ENCODE assay signal across 30 mouse cellular contexts in the genomic region with DNA sequence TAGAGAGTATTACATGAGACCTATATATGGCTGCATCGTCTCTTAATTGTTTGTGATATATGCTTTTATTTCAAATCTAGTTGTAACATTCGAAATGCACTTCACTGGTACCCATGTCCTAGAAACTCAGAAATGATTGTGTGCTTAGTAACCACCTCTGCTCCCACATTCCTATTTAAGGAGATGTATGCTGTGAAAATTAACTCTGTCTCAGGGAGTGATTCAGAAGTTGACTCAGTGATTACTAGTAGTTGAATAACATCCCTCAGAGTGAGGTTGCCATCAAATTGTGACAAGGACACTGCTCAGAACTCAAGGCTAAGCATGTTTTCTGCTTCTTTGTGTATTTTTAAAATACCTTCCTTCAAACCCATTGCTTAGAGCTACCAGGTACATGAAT.
DNase-seq lines count a peak whose midpoint lies in the region; ATAC-seq lines count a peak whose summit lies in the region.
"Had no signal": no experiment of that assay in that cellular context is flagged by ENCODE, and none has a peak within 500 bp of the region (broad histone marks: within the 10 kb centered on the region; RNA-seq: fewer than 3 reads in every experiment).

No protein-coding gene starts in this region.

- no peak overlapping the region for H3K4me2 ChIP-seq in midbrain, embryonic 11.5 days
- H3K4me2 ChIP-seq in kidney, embryonic 16.5 days (replicated peaks; ENCODE audit: low read depth, low read length) = no peak overlapping the region
- H3K4me2 ChIP-seq: embryonic facial prominence, embryonic 12.5 days; embryonic facial prominence, embryonic 15.5 days; forebrain, embryonic 12.5 days; heart, embryonic 12.5 days; heart, embryonic 15.5 days; hindbrain, embryonic 14.5 days had no signal

- no peaks in the 10 kb centered on the region for H3K4me1 ChIP-seq in midbrain, embryonic 11.5 days (ENCODE audit: control insufficient read depth, insufficient read depth, low read length)
- peaks cover 9% of the 10 kb centered on the region for H3K4me1 ChIP-seq in midbrain, embryonic 10.5 days
- no peaks in the 10 kb centered on the region for H3K4me1 ChIP-seq in kidney, embryonic 16.5 days (ENCODE audit: insufficient read depth, low read length)
- H3K4me1 ChIP-seq: embryonic facial prominence, embryonic 12.5 days; embryonic facial prominence, embryonic 15.5 days; heart, embryonic 12.5 days; heart, embryonic 15.5 days had no signal

- no peak overlapping the region for H3K9ac ChIP-seq in midbrain, embryonic 11.5 days (ENCODE audit: low read length)
- no peak overlapping the region for H3K9ac ChIP-seq in kidney, embryonic 16.5 days (replicated peaks; ENCODE audit: low read length)
- H3K9ac ChIP-seq: embryonic facial prominence, embryonic 12.5 days; embryonic facial prominence, embryonic 15.5 days; forebrain, embryonic 12.5 days; heart, embryonic 12.5 days; heart, embryonic 15.5 days; hindbrain, embryonic 14.5 days had no signal

- WGBS in midbrain, embryonic 11.5 days = 92% methylated on average over 2 of the region's 2 CpGs
- WGBS in midbrain, embryonic 10.5 days = 90% methylated on average over 2 of the region's 2 CpGs
- 87% methylated on average over 2 of the region's 2 CpGs for WGBS in kidney, embryonic 16.5 days

- peak; percentile 9 for DNase-seq in adrenal gland, adult 2 months
- no peak for DNase-seq in adrenal gland, postnatal 14 days
- peak; percentile 62 for DNase-seq in midbrain, embryonic 11.5 days (ENCODE audit: low spot score, missing footprints)
- DNase-seq in midbrain, embryonic 10.5 days (ENCODE audit: low spot score) = no peak
- peak; percentile 74 for DNase-seq in brain, adult 2 months (ENCODE audit: low read depth, low spot score)
- DNase-seq in telencephalon, adult 2 months (ENCODE audit: low read depth, low spot score) = peak; percentile 44
- no peak for DNase-seq in heart, postnatal 4 days
- DNase-seq: adrenal gland, postnatal 25 days; cerebellum, adult 18-20 months; cerebellum, adult 9-10 months; cerebellum, postnatal 25 days; gastrocnemius, adult 2 months; gastrocnemius, postnatal 25 days; heart, adult 18-20 months; heart, postnatal 10 days; heart, postnatal 36 days; kidney, adult 18-20 months had no signal

- no peaks in the 10 kb centered on the region for H3K9me3 ChIP-seq in midbrain, embryonic 11.5 days (ENCODE audit: control insufficient read depth, low read length)
- no peaks in the 10 kb centered on the region for H3K9me3 ChIP-seq in midbrain, embryonic 10.5 days (replicated peaks)
- no peaks in the 10 kb centered on the region for H3K9me3 ChIP-seq in kidney, embryonic 16.5 days (ENCODE audit: low read length)
- H3K9me3 ChIP-seq: embryonic facial prominence, embryonic 12.5 days; embryonic facial prominence, embryonic 15.5 days; forebrain, embryonic 12.5 days; heart, embryonic 12.5 days; heart, embryonic 15.5 days had no signal

- no peaks in the 10 kb centered on the region for H3K36me3 ChIP-seq in midbrain, embryonic 11.5 days (ENCODE audit: control insufficient read depth, insufficient read depth, low read length)
- no peaks in the 10 kb centered on the region for H3K36me3 ChIP-seq in midbrain, embryonic 10.5 days
- H3K36me3 ChIP-seq in kidney, embryonic 16.5 days (ENCODE audit: insufficient read depth, low read length) = no peaks in the 10 kb centered on the region
- H3K36me3 ChIP-seq: embryonic facial prominence, embryonic 12.5 days; embryonic facial prominence, embryonic 15.5 days; forebrain, embryonic 12.5 days; heart, embryonic 12.5 days; heart, embryonic 15.5 days had no signal

- ATAC-seq in midbrain, embryonic 11.5 days (ENCODE audit: low FRiP score) = no peak
- ATAC-seq in kidney, embryonic 16.5 days (ENCODE audit: low FRiP score, low TSS enrichment) = no peak
- ATAC-seq: forebrain, embryonic 16.5 days; hindbrain, postnatal 0 days; inflammation-experienced regulatory T-cells, adult 6 months; intestine, embryonic 16.5 days; Patski had no signal

- H3K27me3 ChIP-seq in midbrain, embryonic 11.5 days (ENCODE audit: control insufficient read depth, insufficient read depth, low read length) = no peaks in the 10 kb centered on the region
- no peaks in the 10 kb centered on the region for H3K27me3 ChIP-seq in midbrain, embryonic 10.5 days (ENCODE audit: low read depth, poor library complexity, severe bottlenecking)
- H3K27me3 ChIP-seq in kidney, embryonic 16.5 days (ENCODE audit: insufficient read depth, low read length) = no peaks in the 10 kb centered on the region
- H3K27me3 ChIP-seq: embryonic facial prominence, embryonic 12.5 days; embryonic facial prominence, embryonic 15.5 days; forebrain, embryonic 12.5 days; heart, embryonic 12.5 days; heart, embryonic 15.5 days had no signal

- H3K27ac ChIP-seq in midbrain, embryonic 11.5 days (ENCODE audit: low read depth, low read length) = no peak overlapping the region
- no peak overlapping the region for H3K27ac ChIP-seq in midbrain, embryonic 10.5 days (replicated peaks)
- H3K27ac ChIP-seq in kidney, embryonic 16.5 days (ENCODE audit: low read length) = no peak overlapping the region
- H3K27ac ChIP-seq: embryonic facial prominence, embryonic 12.5 days; embryonic facial prominence, embryonic 15.5 days; forebrain, embryonic 12.5 days; gastrocnemius, adult 2 months; heart, embryonic 15.5 days; hindbrain, embryonic 14.5 days; hindbrain, postnatal 0 days had no signal

- H3K4me3 ChIP-seq in midbrain, embryonic 11.5 days (ENCODE audit: low read depth, low read length) = no peak overlapping the region
- no peak overlapping the region for H3K4me3 ChIP-seq in midbrain, embryonic 10.5 days
- H3K4me3 ChIP-seq in kidney, embryonic 16.5 days (ENCODE audit: low read length) = no peak overlapping the region
- H3K4me3 ChIP-seq: embryonic facial prominence, embryonic 12.5 days; embryonic facial prominence, embryonic 15.5 days; erythroblast, embryonic 14.5 days; forebrain, embryonic 12.5 days; gastrocnemius, adult 2 months; heart, embryonic 12.5 days; heart, embryonic 15.5 days had no signal

Comparison
In these comparisons a context has a peak if more than half of its experiments do, and no peak if none do; other contexts are left out.
1. DNase-seq: peak in adrenal gland, adult 2 months (single experiment), midbrain, embryonic 11.5 days (single experiment), brain, adult 2 months (single experiment) and telencephalon, adult 2 months (single experiment); none in adrenal gland, postnatal 14 days (single experiment), midbrain, embryonic 10.5 days (single experiment) and heart, postnatal 4 days (single experiment).